Mouse (Mus musculus): ENCODE data around the gene Ranbp17. TPM values are rescaled to one million over a fixed set of nuclear protein-coding genes. Genes with fewer than 3 reads are reported as not detected.

Ranbp17 gene
- 7.0 and 7.2 TPM in 2 replicates for polyA plus RNA-seq (2015; fragmentation: Nextera tagmentation; extraction: Ambion mirVana)

DNA sequence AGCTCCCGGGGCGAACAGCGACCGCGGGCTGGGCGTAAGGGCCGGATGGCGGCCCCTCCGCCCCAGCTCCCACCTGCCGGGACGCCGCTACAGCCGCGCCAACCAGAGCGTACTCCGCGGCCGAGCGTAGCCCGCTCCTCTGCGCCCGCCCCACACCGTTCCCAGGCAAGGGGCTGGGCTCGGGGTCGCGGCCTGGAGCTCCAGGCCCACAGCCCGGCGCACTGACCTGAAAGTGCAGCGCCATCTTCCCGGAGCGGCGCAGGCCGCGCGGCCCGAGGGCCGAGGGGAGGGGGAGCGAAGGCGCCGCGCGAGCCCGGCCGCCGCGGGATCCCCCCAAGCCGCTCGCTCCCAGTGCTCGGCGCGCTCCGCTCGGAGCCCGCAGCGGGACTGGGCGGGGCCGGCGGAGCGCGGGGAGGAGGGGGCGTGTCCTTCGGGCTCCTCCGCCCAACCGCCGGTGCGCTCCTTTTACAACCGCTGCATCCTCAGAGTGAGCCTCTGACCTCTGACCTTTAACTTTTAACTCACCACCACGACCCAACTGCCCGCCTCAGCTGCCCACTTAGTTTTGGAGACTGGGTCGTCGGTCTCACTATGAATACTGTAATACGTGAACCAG is at the start of gene Ranbp17:
TSS of gene Ranbp17 (minus strand) at position 371 of the 616 bp plus-strand sequence.
- Histone ChIP-seq H3K9ac (ENCODE audit: low read depth, low read length) (peak within 1 kb of the TSS; percentile 88), H3K4me2 (ENCODE audit: low read length) (peak within 1 kb of the TSS; percentile 62), H3K27ac (ENCODE audit: low read length) (peak within 1 kb of the TSS; percentile 87), H3K4me3 (ENCODE audit: low read depth, low read length) (peak within 1 kb of the TSS; percentile 90), H3K36me3 (ENCODE audit: control insufficient read depth, insufficient read depth, low read length) (no peaks in the 10 kb centered on the region), H3K4me1 (ENCODE audit: control insufficient read depth, insufficient read depth, low read length) (peaks cover 6% of the 10 kb centered on the region; the same call in 1 of the 2 replicates), H3K9me3 (replicated peaks; ENCODE audit: control insufficient read depth, low read length, poor library complexity, severe bottlenecking) (no peaks in the 10 kb centered on the region), H3K27me3 (ENCODE audit: control insufficient read depth, insufficient read depth, low read depth, low read length) (no peaks in the 10 kb centered on the region)
- 2% methylated on average over 38 of the region's 72 CpGs for WGBS
- peak; percentile 90 for ATAC-seq

DNA sequence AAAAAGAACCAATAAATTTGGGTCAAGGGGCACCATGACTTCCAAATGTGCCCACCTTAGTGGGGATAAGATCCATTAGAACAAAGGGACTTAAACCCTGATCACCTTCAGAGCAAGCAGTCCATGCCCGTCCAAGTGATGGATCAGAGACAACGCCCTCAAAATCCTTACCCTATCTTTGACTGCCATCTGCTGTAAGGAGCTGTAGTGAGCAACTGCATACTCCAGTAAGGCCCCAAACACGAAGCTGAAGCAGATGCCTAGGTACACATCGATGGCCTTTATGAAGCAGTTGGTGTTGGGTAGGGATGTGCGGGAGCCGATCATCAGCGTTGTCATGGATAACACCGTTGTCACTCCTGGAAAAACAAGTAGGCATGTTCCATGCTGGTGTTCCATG is 40.6 kb upstream of the Ranbp17 start:
- no peak for ATAC-seq
- Histone ChIP-seq H3K9ac (ENCODE audit: low read depth, low read length) (no peak overlapping the region), H3K27me3 (ENCODE audit: control insufficient read depth, insufficient read depth, low read depth, low read length) (no peaks in the 10 kb centered on the region), H3K4me1 (ENCODE audit: control insufficient read depth, insufficient read depth, low read length) (no peaks in the 10 kb centered on the region), H3K36me3 (ENCODE audit: control insufficient read depth, insufficient read depth, low read length) (no peaks in the 10 kb centered on the region), H3K27ac (ENCODE audit: low read length) (no peak overlapping the region), H3K9me3 (replicated peaks; ENCODE audit: control insufficient read depth, low read length, poor library complexity, severe bottlenecking) (no peaks in the 10 kb centered on the region), H3K4me2 (ENCODE audit: low read length) (no peak overlapping the region), H3K4me3 (ENCODE audit: low read depth, low read length) (no peak overlapping the region)
- WGBS, result 81% methylated on average over 8 of the region's 8 CpGs

DNA sequence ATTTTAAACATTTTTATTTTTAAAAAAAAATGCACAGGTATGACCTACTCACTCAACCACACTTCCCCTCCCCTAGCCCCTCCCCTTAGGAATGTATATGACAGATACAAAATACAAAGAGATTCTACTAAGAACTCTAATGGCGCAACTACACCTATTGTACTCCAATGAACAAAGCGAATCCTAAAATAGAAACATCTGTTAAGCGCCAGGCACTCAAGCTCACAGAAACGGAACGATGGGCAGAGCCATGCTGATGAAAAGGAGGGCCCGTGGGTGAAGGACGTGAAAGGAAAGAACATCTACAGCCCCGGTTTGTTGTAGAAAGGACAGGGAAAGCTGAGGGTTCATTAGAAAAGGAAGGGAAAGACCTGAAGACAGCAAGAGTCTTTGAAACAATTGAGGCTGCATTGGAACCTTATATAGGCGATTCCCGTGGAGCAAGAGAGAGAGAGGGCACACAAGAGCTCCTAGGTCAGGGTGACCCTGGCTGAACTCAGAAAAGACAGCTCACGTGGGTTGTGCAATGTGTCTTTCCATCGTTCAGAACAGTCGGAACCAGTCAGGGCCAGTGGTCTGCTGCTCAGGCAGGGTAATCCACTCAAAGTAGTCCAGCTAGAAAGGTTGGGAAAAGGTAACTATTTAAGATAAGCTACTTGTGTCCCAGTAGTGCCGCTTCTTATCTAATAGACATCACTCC is 37.5 kb upstream of the Ranbp17 start:
- Histone ChIP-seq H3K4me1 (ENCODE audit: control insufficient read depth, insufficient read depth, low read length) (no peaks in the 10 kb centered on the region), H3K36me3 (ENCODE audit: control insufficient read depth, insufficient read depth, low read length) (no peaks in the 10 kb centered on the region), H3K27me3 (ENCODE audit: control insufficient read depth, insufficient read depth, low read depth, low read length) (no peaks in the 10 kb centered on the region), H3K9ac (ENCODE audit: low read depth, low read length) (no peak overlapping the region), H3K4me3 (ENCODE audit: low read depth, low read length) (no peak overlapping the region), H3K9me3 (replicated peaks; ENCODE audit: control insufficient read depth, low read length, poor library complexity, severe bottlenecking) (no peaks in the 10 kb centered on the region), H3K27ac (ENCODE audit: low read length) (no peak overlapping the region), H3K4me2 (ENCODE audit: low read length) (no peak overlapping the region)
- ATAC-seq, result no peak
- 72% methylated on average over 14 of the region's 14 CpGs for WGBS

DNA sequence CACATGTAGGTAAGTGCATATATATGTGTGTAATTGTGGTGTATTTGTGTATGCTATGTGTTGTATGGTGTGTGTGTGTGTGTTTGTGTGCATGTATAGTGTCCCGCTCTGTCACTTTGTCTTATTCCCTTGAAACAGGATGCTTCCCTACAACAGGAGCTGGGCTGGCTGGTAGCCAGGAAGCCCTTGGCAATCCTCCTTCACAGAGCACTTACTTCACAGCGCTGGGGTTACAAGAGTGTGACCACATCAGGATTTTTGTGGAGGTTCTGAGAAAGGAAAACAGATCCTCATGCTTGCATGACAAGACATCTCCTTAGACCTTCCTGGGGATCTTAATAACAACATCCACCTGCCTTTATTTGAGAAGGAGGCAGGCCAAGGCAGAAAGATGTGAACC is 33.8 kb upstream of the Ranbp17 start:
- no peaks in the 10 kb centered on the region for H3K27me3 ChIP-seq (ENCODE audit: control insufficient read depth, insufficient read depth, low read depth, low read length)
- no peak overlapping the region for H3K4me2 ChIP-seq (ENCODE audit: low read length)
- no peak for ATAC-seq
- H3K9me3 ChIP-seq (replicated peaks; ENCODE audit: control insufficient read depth, low read length, poor library complexity, severe bottlenecking), result no peaks in the 10 kb centered on the region
- H3K9ac ChIP-seq (ENCODE audit: low read depth, low read length), result no peak overlapping the region
- no peak overlapping the region for H3K27ac ChIP-seq (ENCODE audit: low read length)
- H3K4me3 ChIP-seq (ENCODE audit: low read depth, low read length), result no peak overlapping the region
- no peaks in the 10 kb centered on the region for H3K4me1 ChIP-seq (ENCODE audit: control insufficient read depth, insufficient read depth, low read length)
- 83% methylated on average over 2 of the region's 2 CpGs for WGBS
- H3K36me3 ChIP-seq (ENCODE audit: control insufficient read depth, insufficient read depth, low read length), result no peaks in the 10 kb centered on the region

DNA sequence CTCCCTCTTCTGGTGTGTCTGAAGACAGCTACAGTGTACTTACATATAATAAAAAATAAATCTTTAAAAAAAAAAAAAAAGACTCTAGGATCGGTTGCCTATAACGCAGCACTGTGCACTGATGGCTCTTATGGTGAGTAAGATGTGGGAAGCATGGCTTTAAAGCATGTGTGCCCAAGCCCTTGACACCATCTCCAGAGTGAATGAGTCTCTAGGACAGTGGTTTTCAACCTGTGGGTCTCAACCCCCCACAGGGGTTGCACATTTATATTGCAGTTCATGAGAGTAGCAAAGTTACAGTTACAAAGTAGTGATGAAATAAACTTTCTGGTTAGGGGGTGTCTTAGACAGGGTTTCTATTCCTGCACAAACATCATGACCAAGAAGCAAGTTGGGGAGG is 31.4 kb upstream of the Ranbp17 start:
- Histone ChIP-seq H3K36me3 (ENCODE audit: control insufficient read depth, insufficient read depth, low read length) (no peaks in the 10 kb centered on the region), H3K9ac (ENCODE audit: low read depth, low read length) (no peak overlapping the region), H3K4me2 (ENCODE audit: low read length) (no peak overlapping the region), H3K9me3 (replicated peaks; ENCODE audit: control insufficient read depth, low read length, poor library complexity, severe bottlenecking) (no peaks in the 10 kb centered on the region), H3K27me3 (ENCODE audit: control insufficient read depth, insufficient read depth, low read depth, low read length) (no peaks in the 10 kb centered on the region), H3K27ac (ENCODE audit: low read length) (no peak overlapping the region), H3K4me1 (ENCODE audit: control insufficient read depth, insufficient read depth, low read length) (no peaks in the 10 kb centered on the region), H3K4me3 (ENCODE audit: low read depth, low read length) (no peak overlapping the region)
- WGBS, result 100% methylated on average over 2 of the region's 2 CpGs
- ATAC-seq, result no peak

DNA sequence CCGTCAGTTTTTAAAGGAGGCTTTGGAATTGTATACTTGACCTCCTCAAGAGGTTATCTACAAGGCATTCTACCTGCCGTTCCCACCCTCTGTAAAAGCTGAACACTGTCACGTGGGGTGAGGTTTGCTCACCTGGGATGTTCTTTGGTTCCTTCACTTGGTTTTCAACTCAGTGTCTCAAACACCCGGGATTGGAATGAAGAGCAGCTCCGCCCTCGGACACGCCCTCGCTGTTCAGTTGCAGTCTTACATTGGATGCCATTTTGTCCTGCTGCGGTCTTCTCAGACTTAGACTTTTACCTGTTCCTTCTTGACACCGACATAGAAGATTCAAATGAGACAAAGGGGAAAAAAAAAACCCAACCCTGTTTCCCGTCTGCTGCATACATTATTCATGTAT is 30.6 kb upstream of the Ranbp17 start:
- no peak for ATAC-seq
- no peaks in the 10 kb centered on the region for H3K36me3 ChIP-seq (ENCODE audit: control insufficient read depth, insufficient read depth, low read length)
- H3K9ac ChIP-seq (ENCODE audit: low read depth, low read length), result no peak overlapping the region
- no peaks in the 10 kb centered on the region for H3K9me3 ChIP-seq (replicated peaks; ENCODE audit: control insufficient read depth, low read length, poor library complexity, severe bottlenecking)
- 63% methylated on average over 11 of the region's 11 CpGs for WGBS
- no peak overlapping the region for H3K27ac ChIP-seq (ENCODE audit: low read length)
- no peak overlapping the region for H3K4me2 ChIP-seq (ENCODE audit: low read length)
- H3K4me1 ChIP-seq (ENCODE audit: control insufficient read depth, insufficient read depth, low read length), result no peaks in the 10 kb centered on the region
- no peaks in the 10 kb centered on the region for H3K27me3 ChIP-seq (ENCODE audit: control insufficient read depth, insufficient read depth, low read depth, low read length)
- no peak overlapping the region for H3K4me3 ChIP-seq (ENCODE audit: low read depth, low read length)

DNA sequence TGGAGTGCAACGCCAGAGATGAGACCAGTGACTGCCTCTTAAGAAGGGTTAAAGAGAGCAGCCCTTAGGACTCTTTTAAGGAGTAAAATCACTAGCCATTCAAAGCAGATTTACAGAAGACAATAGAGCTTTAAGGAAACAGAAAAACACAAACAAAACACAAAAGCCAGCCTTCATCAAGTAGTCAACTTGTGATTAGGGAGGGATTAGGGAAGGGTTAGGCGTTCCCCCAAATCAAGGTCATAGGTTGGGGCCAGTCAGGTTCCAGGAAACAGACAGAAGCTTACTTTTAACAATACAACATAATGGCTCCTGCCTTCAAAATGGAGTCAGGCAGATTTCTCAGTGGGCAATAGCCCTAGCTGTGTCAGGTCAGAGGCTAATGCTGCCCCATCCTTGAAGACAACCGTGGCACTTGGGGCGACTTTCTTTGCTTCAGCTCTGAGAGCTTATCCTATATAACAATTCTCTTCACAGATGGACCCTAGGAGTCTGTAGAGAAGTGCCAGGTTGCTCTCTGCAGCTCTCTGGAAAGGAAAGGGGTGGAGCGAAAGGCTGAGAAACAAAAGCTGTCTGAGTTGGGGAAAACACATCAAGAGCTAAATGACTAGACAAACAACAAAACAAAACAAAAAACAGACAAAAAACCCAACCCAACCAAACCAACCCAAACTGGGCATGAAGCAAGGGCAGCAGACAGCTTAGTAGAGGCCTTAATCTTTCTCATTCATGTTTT is 24.0 kb upstream of the Ranbp17 start:
- Histone ChIP-seq H3K9ac (ENCODE audit: low read depth, low read length) (no peak overlapping the region), H3K36me3 (ENCODE audit: control insufficient read depth, insufficient read depth, low read length) (no peaks in the 10 kb centered on the region), H3K4me1 (ENCODE audit: control insufficient read depth, insufficient read depth, low read length) (no peaks in the 10 kb centered on the region), H3K27ac (ENCODE audit: low read length) (no peak overlapping the region), H3K9me3 (replicated peaks; ENCODE audit: control insufficient read depth, low read length, poor library complexity, severe bottlenecking) (no peaks in the 10 kb centered on the region), H3K27me3 (ENCODE audit: control insufficient read depth, insufficient read depth, low read depth, low read length) (no peaks in the 10 kb centered on the region), H3K4me2 (ENCODE audit: low read length) (no peak overlapping the region), H3K4me3 (ENCODE audit: low read depth, low read length) (no peak overlapping the region)
- WGBS, result 34% methylated on average over 5 of the region's 5 CpGs
- no peak for ATAC-seq

DNA sequence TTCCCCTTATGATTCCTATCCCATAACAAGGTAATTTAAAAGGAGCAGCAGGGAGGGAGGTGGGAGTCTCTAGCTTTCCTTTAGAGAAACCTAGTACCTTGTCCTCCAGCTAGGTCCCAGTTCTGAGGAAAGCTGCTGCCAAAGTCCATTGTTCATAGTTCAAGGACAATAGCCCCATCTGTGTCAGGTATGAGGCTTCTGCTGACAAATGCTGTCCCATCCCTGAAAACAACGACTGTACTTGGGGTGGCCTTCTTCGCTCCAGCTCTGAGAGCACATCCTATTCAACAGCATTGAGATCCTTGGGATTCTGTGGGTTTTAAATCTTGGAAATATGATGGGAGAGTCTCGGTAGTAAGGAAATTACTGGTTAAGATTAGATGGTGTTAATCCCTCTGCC is 23.1 kb upstream of the Ranbp17 start:
- Histone ChIP-seq H3K4me1 (ENCODE audit: control insufficient read depth, insufficient read depth, low read length) (no peaks in the 10 kb centered on the region), H3K36me3 (ENCODE audit: control insufficient read depth, insufficient read depth, low read length) (no peaks in the 10 kb centered on the region), H3K4me3 (ENCODE audit: low read depth, low read length) (no peak overlapping the region), H3K9me3 (replicated peaks; ENCODE audit: control insufficient read depth, low read length, poor library complexity, severe bottlenecking) (no peaks in the 10 kb centered on the region), H3K4me2 (ENCODE audit: low read length) (no peak overlapping the region), H3K27me3 (ENCODE audit: control insufficient read depth, insufficient read depth, low read depth, low read length) (no peaks in the 10 kb centered on the region), H3K27ac (ENCODE audit: low read length) (no peak overlapping the region), H3K9ac (ENCODE audit: low read depth, low read length) (no peak overlapping the region)
- WGBS, result 84% methylated on average over 3 of the region's 3 CpGs
- ATAC-seq, result no peak

DNA sequence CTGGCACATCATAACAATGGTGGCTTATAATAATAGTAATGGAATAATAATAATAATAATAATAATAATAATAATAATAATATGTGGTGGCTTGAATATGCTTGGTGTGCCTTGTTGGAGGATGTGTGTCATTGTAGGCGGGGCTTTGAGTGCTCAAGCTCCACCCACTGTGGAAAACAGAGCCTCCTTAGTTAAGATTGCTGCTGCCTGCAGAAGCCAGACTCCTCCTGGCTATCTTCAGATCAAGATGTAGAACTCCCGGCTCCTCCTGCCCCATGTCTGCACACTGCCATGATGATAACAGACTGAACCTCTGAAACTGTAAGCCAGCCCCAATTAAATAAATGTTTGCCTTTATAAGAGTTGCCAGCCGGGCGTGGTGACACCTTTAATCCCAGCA is 21.0 kb upstream of the Ranbp17 start:
- no peak overlapping the region for H3K9ac ChIP-seq (ENCODE audit: low read depth, low read length)
- no peak overlapping the region for H3K27ac ChIP-seq (ENCODE audit: low read length)
- no peak for ATAC-seq
- 84% methylated on average over 4 of the region's 4 CpGs for WGBS
- no peaks in the 10 kb centered on the region for H3K9me3 ChIP-seq (replicated peaks; ENCODE audit: control insufficient read depth, low read length, poor library complexity, severe bottlenecking)
- no peak overlapping the region for H3K4me2 ChIP-seq (ENCODE audit: low read length)
- no peaks in the 10 kb centered on the region for H3K4me1 ChIP-seq (ENCODE audit: control insufficient read depth, insufficient read depth, low read length)
- no peaks in the 10 kb centered on the region for H3K36me3 ChIP-seq (ENCODE audit: control insufficient read depth, insufficient read depth, low read length)
- no peak overlapping the region for H3K4me3 ChIP-seq (ENCODE audit: low read depth, low read length)
- H3K27me3 ChIP-seq (ENCODE audit: control insufficient read depth, insufficient read depth, low read depth, low read length), result no peaks in the 10 kb centered on the region
